Mouse (Mus musculus) neural tube, embryonic 11.5 days (tissue): ENCODE measurements at regions not wholly inside any gene's neighbourhood (a gene's known extent, or its start where the extent isn't known, plus 50 kb on each side); places are given as distances from the start of the nearest gene placed in this dataset.

ENCODE experiments used
- ATAC-seq: fragments of 200-750 bp; cut with Nextera tagmentation; 2 replicates; pipeline ENCODE4 v1.8.0; 2017; ENCODE audit warnings: moderate number of reproducible peaks, mild to moderate bottlenecking, moderate TSS enrichment, moderate library complexity; ENCODE audit not compliant: insufficient read depth, low FRiP score, low TSS enrichment
- DNase-seq: peaks from one replicate; pipeline ENCODE4 v3.0.0-alpha.2; 2015; ENCODE audit warnings: low spot score
- H3K27ac ChIP-seq: fragments of 300-500 bp; sonication (generic); 2 replicates; pipeline ENCODE4 v1.5.1; 2014; ENCODE audit warnings: low read depth, mild to moderate bottlenecking, low read length
- H3K27me3 ChIP-seq: fragments of 300-500 bp; sonication (generic); 2 replicates; pipeline ENCODE4 v1.6.1; 2014; ENCODE audit warnings: mild to moderate bottlenecking, low read length, mixed read lengths; ENCODE audit not compliant: control insufficient read depth, insufficient read depth
- H3K36me3 ChIP-seq: fragments of 300-500 bp; sonication (generic); 2 replicates; pipeline ENCODE4 v1.6.1; 2014; ENCODE audit warnings: mild to moderate bottlenecking, low read length, moderate library complexity, mixed read lengths; ENCODE audit not compliant: control insufficient read depth, insufficient read depth
- H3K4me1 ChIP-seq: fragments of 300-500 bp; sonication (generic); 2 replicates; pipeline ENCODE4 v1.6.1; 2014; ENCODE audit warnings: low read length, mixed read lengths; ENCODE audit not compliant: control insufficient read depth, insufficient read depth
- H3K4me2 ChIP-seq: fragments of 300-500 bp; sonication (generic); 2 replicates; pipeline ENCODE4 v1.6.1; 2014; ENCODE audit warnings: low read depth, mild to moderate bottlenecking, moderate library complexity
- H3K4me3 ChIP-seq: fragments of 300-500 bp; sonication (generic); 2 replicates; pipeline ENCODE4 v1.5.1; 2014; ENCODE audit warnings: low read depth, low read length
- H3K9ac ChIP-seq: fragments of 300-500 bp; sonication (generic); 2 replicates; pipeline ENCODE4 v1.6.1; 2014; ENCODE audit warnings: mild to moderate bottlenecking, low read length
- H3K9me3 ChIP-seq: fragments of 300-500 bp; sonication (generic); 2 replicates; pipeline ENCODE4 v1.6.1; 2016; ENCODE audit warnings: low read length; ENCODE audit not compliant: control insufficient read depth
- WGBS: fragments of 180-500 bp; shearing (Covaris S2); extraction: QIAGEN DNeasy Blood & Tissue Kit; methylation state at CpG from one replicate; pipeline ENCODE4 v1.1.7; 2014; 5-methylcytosine and 5-hydroxymethylcytosine counted together

GRCm38 (mm10) chr8:46924787-46925548 is 61.7 kb upstream of the Enpp6 start:
- H3K4me2 ChIP-seq = no peak overlapping the region
- H3K4me1 ChIP-seq = peaks cover 3% of the 10 kb centered on the region; the same call in 1 of the 2 replicates
- H3K9ac ChIP-seq = no peak overlapping the region
- H3K27ac ChIP-seq = no peak overlapping the region
- no peaks in the 10 kb centered on the region for H3K9me3 ChIP-seq
- ATAC-seq = no peak; the same call in 1 of the 2 replicates
- WGBS = 33% methylated on average over 13 of the region's 13 CpGs
- H3K27me3 ChIP-seq = no peaks in the 10 kb centered on the region
- no peak overlapping the region for H3K4me3 ChIP-seq
- H3K36me3 ChIP-seq = no peaks in the 10 kb centered on the region
- DNase-seq = peak; percentile 56

GRCm38 (mm10) chr8:46928718-46929117 is 58.0 kb upstream of the Enpp6 start:
- Histone ChIP-seq H3K4me2 (no peak overlapping the region), H3K27me3 (no peaks in the 10 kb centered on the region), H3K9ac (no peak overlapping the region), H3K9me3 (no peaks in the 10 kb centered on the region), H3K4me1 (peaks cover 3% of the 10 kb centered on the region; the same call in 1 of the 2 replicates), H3K36me3 (no peaks in the 10 kb centered on the region), H3K27ac (no peak overlapping the region), H3K4me3 (no peak overlapping the region)
- DNase-seq = no peak
- no peak for ATAC-seq
- 90% methylated on average over 6 of the region's 6 CpGs for WGBS

GRCm38 (mm10) chr8:46929678-46930077 is 57.0 kb upstream of the Enpp6 start:
- ATAC-seq (no peak), DNase-seq (no peak)
- H3K4me1 ChIP-seq = peaks cover 3% of the 10 kb centered on the region; the same call in 1 of the 2 replicates
- H3K27ac ChIP-seq = no peak overlapping the region
- H3K9ac ChIP-seq = no peak overlapping the region
- no peak overlapping the region for H3K4me2 ChIP-seq
- 85% methylated on average over 6 of the region's 6 CpGs for WGBS
- H3K4me3 ChIP-seq = no peak overlapping the region
- no peaks in the 10 kb centered on the region for H3K36me3 ChIP-seq
- H3K9me3 ChIP-seq = no peaks in the 10 kb centered on the region
- no peaks in the 10 kb centered on the region for H3K27me3 ChIP-seq

- H3K4me1 ChIP-seq = no peaks in the 10 kb centered on the region
- H3K27ac ChIP-seq = no peak overlapping the region
- no peaks in the 10 kb centered on the region for H3K9me3 ChIP-seq
- no peak overlapping the region for H3K9ac ChIP-seq
- 92% methylated on average over 6 of the region's 6 CpGs for WGBS
- no peak overlapping the region for H3K4me3 ChIP-seq
- H3K36me3 ChIP-seq = no peaks in the 10 kb centered on the region
- H3K4me2 ChIP-seq = no peak overlapping the region
- no peaks in the 10 kb centered on the region for H3K27me3 ChIP-seq
- no peak for ATAC-seq
- no peak for DNase-seq
Measured at GRCm38 (mm10) chr8:46931267-46931666, 55.4 kb upstream of the Enpp6 start.

GRCm38 (mm10) chr8:46933256-46933655 is 53.4 kb upstream of the Enpp6 start:
- DNase-seq (no peak), ATAC-seq (no peak)
- Histone ChIP-seq H3K4me1 (no peaks in the 10 kb centered on the region), H3K4me3 (no peak overlapping the region), H3K9me3 (no peaks in the 10 kb centered on the region), H3K9ac (no peak overlapping the region), H3K27me3 (no peaks in the 10 kb centered on the region), H3K4me2 (no peak overlapping the region), H3K36me3 (no peaks in the 10 kb centered on the region), H3K27ac (no peak overlapping the region)

- H3K9me3 ChIP-seq = no peaks in the 10 kb centered on the region
- no peak overlapping the region for H3K4me2 ChIP-seq
- 87% methylated on average over 9 of the region's 9 CpGs for WGBS
- no peak for DNase-seq
- no peaks in the 10 kb centered on the region for H3K4me1 ChIP-seq
- no peak overlapping the region for H3K27ac ChIP-seq
- no peaks in the 10 kb centered on the region for H3K27me3 ChIP-seq
- ATAC-seq = no peak
- H3K9ac ChIP-seq = no peak overlapping the region
- H3K36me3 ChIP-seq = no peaks in the 10 kb centered on the region
- no peak overlapping the region for H3K4me3 ChIP-seq
Measured at GRCm38 (mm10) chr8:46934254-46934653, 52.4 kb upstream of the Enpp6 start.

- Histone ChIP-seq H3K36me3 (no peaks in the 10 kb centered on the region), H3K27ac (no peak overlapping the region), H3K4me3 (no peak overlapping the region), H3K4me1 (no peaks in the 10 kb centered on the region), H3K9ac (no peak overlapping the region), H3K4me2 (no peak overlapping the region), H3K27me3 (no peaks in the 10 kb centered on the region), H3K9me3 (no peaks in the 10 kb centered on the region)
- DNase-seq = peak; percentile 67
- ATAC-seq = 0 out of 2 replicates have a peak, but pooled peaks have one; percentile 35
- WGBS = 25% methylated on average over 9 of the region's 9 CpGs
Measured at GRCm38 (mm10) chr8:46934898-46935297, 51.8 kb upstream of the Enpp6 start.

GRCm38 (mm10) chr8:46936039-46936438 is 50.6 kb upstream of the Enpp6 start:
- Histone ChIP-seq H3K4me3 (no peak overlapping the region), H3K9ac (no peak overlapping the region), H3K4me2 (no peak overlapping the region), H3K36me3 (no peaks in the 10 kb centered on the region), H3K9me3 (no peaks in the 10 kb centered on the region), H3K27ac (no peak overlapping the region), H3K27me3 (no peaks in the 10 kb centered on the region), H3K4me1 (no peaks in the 10 kb centered on the region)
- 35% methylated on average over 8 of the region's 8 CpGs for WGBS
- DNase-seq (peak; percentile 28), ATAC-seq (no peak)
